Comparison of ENCODE assay signal across 14 mouse cellular contexts in the genomic region with DNA sequence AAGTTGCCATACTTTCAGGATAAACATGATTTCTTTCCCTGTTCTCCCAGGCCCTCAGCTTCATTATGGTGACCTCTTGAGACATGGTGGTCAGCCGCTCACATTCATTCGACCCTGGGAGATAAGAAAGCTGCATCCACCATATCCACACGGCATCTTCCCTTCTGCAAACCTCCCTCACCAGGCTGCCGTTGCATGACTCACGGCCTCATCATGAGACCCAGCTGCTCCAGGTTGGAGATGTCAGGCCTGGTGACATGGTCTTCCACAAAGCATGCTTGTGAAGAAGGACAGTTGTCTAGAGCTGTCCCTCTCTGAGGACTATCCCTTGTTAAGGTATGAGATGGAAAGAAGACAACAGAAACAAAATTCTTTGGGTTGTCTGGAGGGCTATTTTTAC.
"Had no signal": no experiment of that assay in that cellular context is flagged by ENCODE, and none has a peak within 500 bp of the region (broad histone marks: within the 10 kb centered on the region; RNA-seq: fewer than 3 reads in every experiment).

No protein-coding gene starts in this region.

- H3K27ac ChIP-seq: liver, embryonic 14.5 days; midbrain, embryonic 12.5 days; neural tube, embryonic 15.5 days; stomach, embryonic 15.5 days; stomach, postnatal 0 days had no signal

- DNase-seq: lung, adult 18-20 months; lung, embryonic 14.5 days; lung, postnatal 10 days; lung, postnatal 4 days; thymus, adult 2 months; thymus, postnatal 25 days; thymus, postnatal 4 days had no signal

- H3K4me3 ChIP-seq: midbrain, embryonic 10.5 days; midbrain, embryonic 12.5 days; myocyte; stomach, embryonic 15.5 days had no signal
